Mouse (Mus musculus): Measurements from ENCODE around the gene Atl1. TPM values are rescaled to one million over a fixed set of nuclear protein-coding genes. Genes with fewer than 3 reads are reported as not detected.

Gene Atl1
- total and polyA plus RNA-seq, 3 experiments = 0.55 to 2.7 (median 1.6) TPM

GRCm38 (mm10) chr12:70015936-70016335 lies 123.5 kb downstream of the Atl1 start:
- no peaks in the 10 kb centered on the region for H3K27me3 ChIP-seq (ENCODE audit: insufficient read depth, low read length)
- H3K9me3 ChIP-seq (replicated peaks) = 0 out of 2 replicates have a peak, but pooled peaks cover 2% of the 10 kb centered on the region
- peaks cover 3% of the 10 kb centered on the region; the same call in 1 of the 2 replicates for H3K4me1 ChIP-seq (ENCODE audit: insufficient read depth, low read depth, low read length)
- no peak for TF ChIP-seq TAL1 (conservative IDR thresholded peaks at IDR 0.05; ENCODE audit: low read depth, low read length)
- no peak for TF ChIP-seq GATA2 (IDR thresholded peaks at IDR 0.05; ENCODE audit: borderline replicate concordance, low read depth, low read length)
- TF ChIP-seq GATA1 (IDR thresholded peaks at IDR 0.05; ENCODE audit: borderline replicate concordance, low read length) = no peak
- no peak for TF ChIP-seq POLR2AphosphoS5 (IDR thresholded peaks at IDR 0.05; ENCODE audit: insufficient replicate concordance, low read depth, low read length)
- TF ChIP-seq CTCF (IDR thresholded peaks at IDR 0.05; ENCODE audit: low read depth, low read length) = no peak
- ATAC-seq (ENCODE audit: extremely low read depth, insufficient number of reproducible peaks, low FRiP score, poor library complexity, severe bottlenecking) = no peak
- H3K4me3 ChIP-seq (ENCODE audit: low read depth, low read length) = no peak overlapping the region
- H3K36me3 ChIP-seq (replicated peaks) = peaks cover 67% of the 10 kb centered on the region
- no peak for DNase-seq (ENCODE audit: low spot score)

Other genes with a start within 250 kb of the Atl1 start
- 123 and 151 TPM in 2 replicates for gene Sos2, start 210.8 kb upstream of the Atl1 start, total RNA-seq (2014; fragmentation: Nextera tagmentation)
- 33.7 and 39.9 TPM in 2 replicates for gene Sos2, start 210.8 kb upstream of the Atl1 start, total RNA-seq (2017)
- 9.7 and 11.6 TPM in 2 replicates for gene Sos2, start 210.8 kb upstream of the Atl1 start, polyA plus RNA-seq (2012)
- gene L2hgdh, start 167.7 kb upstream of the Atl1 start, total RNA-seq (2014; fragmentation: Nextera tagmentation) = 10.1 and 12.9 TPM in 2 replicates
- 18.4 and 21.2 TPM in 2 replicates for gene L2hgdh, start 167.7 kb upstream of the Atl1 start, total RNA-seq (2017)
- 1.9 and 2.2 TPM in 2 replicates for gene L2hgdh, start 167.7 kb upstream of the Atl1 start, polyA plus RNA-seq (2012)
- gene Atp5s, start 167.7 kb upstream of the Atl1 start, total RNA-seq (2014; fragmentation: Nextera tagmentation) = 66.9 and 83.2 TPM in 2 replicates
- 15.9 and 19.6 TPM in 2 replicates for gene Atp5s, start 167.7 kb upstream of the Atl1 start, total RNA-seq (2017)
- gene Atp5s, start 167.7 kb upstream of the Atl1 start, polyA plus RNA-seq (2012) = 8.2 and 12.1 TPM in 2 replicates
- not detected in 2 replicates for gene Cdkl1, start 101.3 kb upstream of the Atl1 start, total RNA-seq (2014; fragmentation: Nextera tagmentation)
- 0.70 TPM in 1 of 2 replicates, not detected in the other for gene Cdkl1, start 101.3 kb upstream of the Atl1 start, total RNA-seq (2017)
- not detected in 2 replicates for gene Cdkl1, start 101.3 kb upstream of the Atl1 start, polyA plus RNA-seq (2012)
- gene Map4k5, start 586 bp downstream of the Atl1 start, total RNA-seq (2014; fragmentation: Nextera tagmentation) = 36.4 and 39.4 TPM in 2 replicates
- 33.9 and 34.8 TPM in 2 replicates for gene Map4k5, start 586 bp downstream of the Atl1 start, total RNA-seq (2017)
- 4.7 and 5.5 TPM in 2 replicates for gene Map4k5, start 586 bp downstream of the Atl1 start, polyA plus RNA-seq (2012)
- gene Sav1, start 94.4 kb downstream of the Atl1 start, total RNA-seq (2014; fragmentation: Nextera tagmentation) = 138 and 156 TPM in 2 replicates
- 61.3 and 79.9 TPM in 2 replicates for gene Sav1, start 94.4 kb downstream of the Atl1 start, total RNA-seq (2017)
- gene Sav1, start 94.4 kb downstream of the Atl1 start, polyA plus RNA-seq (2012) = 26.7 and 36.1 TPM in 2 replicates
- 43.1 and 54.0 TPM in 2 replicates for gene Nin, start 221.1 kb downstream of the Atl1 start, total RNA-seq (2014; fragmentation: Nextera tagmentation)
- 58.3 and 60.6 TPM in 2 replicates for gene Nin, start 221.1 kb downstream of the Atl1 start, total RNA-seq (2017)
- 22.2 and 24.8 TPM in 2 replicates for gene Nin, start 221.1 kb downstream of the Atl1 start, polyA plus RNA-seq (2012)

All from G1E (cell line).